Mouse (Mus musculus): ENCODE measurements around the gene Itsn1. TPM values are rescaled to one million over a fixed set of nuclear protein-coding genes. Genes with fewer than 3 reads are reported as not detected.

The Itsn1 gene
- polyA plus RNA-seq, 2 experiments, result 31.4 to 46.8 TPM

DNA sequence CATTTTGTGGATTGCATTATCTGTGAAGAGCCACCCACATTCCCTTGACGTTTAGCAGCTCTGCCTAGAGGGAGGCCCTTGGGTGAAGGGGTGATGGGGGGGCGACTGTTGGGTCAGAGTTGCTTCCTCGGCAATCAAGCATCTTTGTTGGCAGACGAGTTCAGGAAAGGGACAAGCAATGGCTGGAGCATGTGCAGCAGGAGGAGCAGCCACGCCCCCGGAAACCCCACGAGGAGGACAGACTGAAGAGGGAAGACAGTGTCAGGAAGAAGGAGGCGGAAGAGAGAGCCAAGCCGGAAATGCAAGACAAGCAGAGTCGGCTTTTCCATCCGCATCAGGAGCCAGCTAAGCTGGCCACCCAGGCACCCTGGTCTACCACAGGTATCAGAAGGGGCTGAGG is 110.4 kb downstream of the Itsn1 start:
- TF ChIP-seq CTCF (IDR thresholded peaks at IDR 0.05; ENCODE audit: low read depth) (no peak), EP300 (IDR thresholded peaks at IDR 0.05; ENCODE audit: low read depth) (no peak)
- DNase-seq (ENCODE audit: low read depth in 3 of 3, low spot score in 3 of 3) (no peak), ATAC-seq (ENCODE audit: insufficient read depth) (no peak)
- Histone ChIP-seq H3K4me2 (ENCODE audit: low read depth) (no peak overlapping the region), H3K27me3 (ENCODE audit: control insufficient read depth, insufficient read depth, low read length) (no peaks in the 10 kb centered on the region), H3K27ac (no peak overlapping the region), H3K9me3 (ENCODE audit: control insufficient read depth, low read length) (no peaks in the 10 kb centered on the region), H3K9ac (replicated peaks) (no peak overlapping the region), H3K4me1 (replicated peaks; ENCODE audit: control insufficient read depth in 2 of 2, insufficient read depth in 2 of 2, low read length in 1 of 2) (no peaks in the 10 kb centered on the region), H3K4me3 (ENCODE audit: insufficient read depth in 1 of 2, low read depth in 2 of 2, low read length in 2 of 2) (no peak overlapping the region), H3K36me3 (replicated peaks; ENCODE audit: control insufficient read depth, insufficient read depth, low read depth) (peaks cover 23% of the 10 kb centered on the region)
- 46% methylated on average over 11 of the region's 11 CpGs for WGBS (ENCODE audit: insufficient replicate concordance)

DNA sequence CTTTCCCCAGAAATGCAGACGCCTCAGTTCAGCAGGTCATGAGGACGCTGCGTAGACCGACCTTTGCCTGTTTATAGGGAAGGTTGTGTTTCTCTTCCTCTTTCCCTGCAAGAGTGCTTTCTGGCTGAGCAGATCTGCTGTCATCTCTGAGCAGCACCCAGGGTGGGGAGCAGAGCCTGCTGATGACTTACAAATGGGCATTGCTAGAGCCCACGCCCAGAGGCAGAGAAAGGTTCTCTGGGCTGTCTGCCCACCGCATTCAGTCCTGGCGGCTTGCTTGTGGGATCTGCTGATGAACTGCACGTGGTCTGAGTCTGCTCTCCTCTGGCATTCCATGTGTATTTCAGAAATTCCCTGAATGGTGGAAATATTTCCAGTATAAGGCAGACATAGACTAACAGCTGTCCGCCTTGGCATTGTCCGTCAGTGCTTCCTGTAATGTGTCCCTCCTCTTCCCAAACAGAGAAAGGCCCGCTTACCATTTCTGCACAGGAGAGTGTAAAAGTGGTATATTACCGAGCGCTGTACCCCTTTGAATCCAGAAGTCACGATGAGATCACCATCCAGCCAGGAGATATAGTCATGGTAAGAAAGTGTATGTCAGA is 112.0 kb downstream of the Itsn1 start:
- 76% methylated on average over 14 of the region's 14 CpGs for WGBS (ENCODE audit: insufficient replicate concordance)
- Histone ChIP-seq H3K27ac (no peak overlapping the region), H3K9ac (replicated peaks) (no peak overlapping the region), H3K4me1 (replicated peaks; ENCODE audit: control insufficient read depth in 2 of 2, insufficient read depth in 2 of 2, low read length in 1 of 2) (no peaks in the 10 kb centered on the region), H3K36me3 (replicated peaks; ENCODE audit: control insufficient read depth, insufficient read depth, low read depth) (peaks cover 25% of the 10 kb centered on the region), H3K9me3 (ENCODE audit: control insufficient read depth, low read length) (no peaks in the 10 kb centered on the region), H3K4me2 (ENCODE audit: low read depth) (no peak overlapping the region), H3K4me3 (ENCODE audit: insufficient read depth in 1 of 2, low read depth in 2 of 2, low read length in 2 of 2) (no peak overlapping the region), H3K27me3 (ENCODE audit: control insufficient read depth, insufficient read depth, low read length) (no peaks in the 10 kb centered on the region)
- DNase-seq (ENCODE audit: low read depth in 3 of 3, low spot score in 3 of 3) (no peak), ATAC-seq (ENCODE audit: insufficient read depth) (no peak)
- TF ChIP-seq CTCF (IDR thresholded peaks at IDR 0.05; ENCODE audit: low read depth) (no peak), EP300 (IDR thresholded peaks at IDR 0.05; ENCODE audit: low read depth) (no peak)

DNA sequence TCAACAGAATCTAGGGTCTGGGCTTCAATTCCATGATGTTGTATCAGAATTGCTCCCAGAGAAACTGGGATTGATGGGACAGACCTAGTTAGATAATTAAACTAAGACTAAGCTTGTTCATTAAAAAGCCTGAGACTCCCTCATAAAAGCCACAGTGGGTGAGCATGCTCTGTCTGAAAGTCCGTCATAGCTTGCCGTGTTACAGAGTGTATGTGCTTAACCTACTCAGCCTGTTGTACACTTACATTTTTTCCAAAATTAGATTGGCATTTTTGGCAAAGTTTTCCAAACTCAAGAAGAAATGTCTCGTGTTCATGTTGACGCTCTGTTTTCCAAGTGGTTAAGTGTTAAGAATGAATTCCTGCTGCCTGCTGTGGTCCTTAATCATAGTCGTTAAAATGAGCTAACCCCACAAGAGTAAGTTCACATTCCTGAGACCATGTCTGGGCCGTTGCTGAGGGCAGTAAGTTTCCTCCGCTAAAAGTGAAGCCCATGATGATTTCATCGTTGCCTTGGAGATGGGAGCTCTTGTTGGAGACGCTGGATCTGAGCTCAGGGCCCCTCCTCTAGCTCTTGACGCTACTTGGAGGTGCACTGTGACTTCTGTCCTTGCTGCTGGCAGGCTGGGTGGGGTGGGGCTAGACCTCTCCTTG is 117.1 kb downstream of the Itsn1 start:
- Histone ChIP-seq H3K36me3 (replicated peaks; ENCODE audit: control insufficient read depth, insufficient read depth, low read depth) (peaks cover 33% of the 10 kb centered on the region), H3K9ac (replicated peaks) (no peak overlapping the region), H3K9me3 (ENCODE audit: control insufficient read depth, low read length) (no peaks in the 10 kb centered on the region), H3K4me3 (ENCODE audit: insufficient read depth in 1 of 2, low read depth in 2 of 2, low read length in 2 of 2) (no peak overlapping the region), H3K4me1 (replicated peaks; ENCODE audit: control insufficient read depth in 2 of 2, insufficient read depth in 2 of 2, low read length in 1 of 2) (no peaks in the 10 kb centered on the region; a peak in 1 of 4 replicates), H3K27me3 (ENCODE audit: control insufficient read depth, insufficient read depth, low read length) (no peaks in the 10 kb centered on the region; the same call in 1 of the 2 replicates), H3K27ac (no peak overlapping the region), H3K4me2 (ENCODE audit: low read depth) (no peak overlapping the region)
- ATAC-seq (ENCODE audit: insufficient read depth) (no peak), DNase-seq (ENCODE audit: low read depth in 3 of 3, low spot score in 3 of 3) (no peak)
- no peak for TF ChIP-seq EP300 (IDR thresholded peaks at IDR 0.05; ENCODE audit: low read depth)
- no peak for TF ChIP-seq CTCF (IDR thresholded peaks at IDR 0.05; ENCODE audit: low read depth)
- 57% methylated on average over 10 of the region's 10 CpGs for WGBS (ENCODE audit: insufficient replicate concordance)

DNA sequence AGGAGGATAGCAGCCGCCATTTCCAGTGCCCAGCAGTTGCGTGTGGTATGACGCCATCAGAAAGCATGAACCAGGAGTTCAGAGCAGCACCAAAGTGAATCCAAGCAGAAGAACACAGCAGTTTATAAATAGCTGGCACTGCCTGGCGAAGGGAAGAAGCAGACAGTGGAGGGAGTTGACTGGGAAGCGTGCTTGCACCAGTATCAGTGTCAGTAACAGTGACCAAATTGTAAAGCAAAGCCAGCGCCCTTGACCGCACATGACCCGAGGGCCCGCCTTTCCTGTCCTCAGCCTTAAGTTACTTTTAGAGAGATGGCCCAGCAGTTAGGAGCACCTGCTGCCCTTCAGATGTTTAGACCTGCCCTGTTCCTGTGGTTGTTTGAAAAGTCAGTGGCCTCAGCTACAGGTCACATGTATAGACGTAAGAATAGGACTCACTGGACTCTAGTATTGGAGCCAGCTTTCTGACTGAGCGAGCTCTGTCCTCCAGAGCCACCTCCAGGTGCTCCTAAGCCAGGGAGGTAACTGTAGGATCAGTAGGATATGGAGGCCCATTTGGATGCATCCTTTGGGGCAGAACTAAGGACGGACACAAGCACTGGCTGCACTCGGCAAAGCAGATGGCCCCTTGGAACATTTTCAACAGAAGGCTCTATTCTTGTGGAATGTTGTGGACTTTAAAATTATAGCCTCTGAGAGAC is 118.6 kb downstream of the Itsn1 start:
- no peak overlapping the region for H3K27ac ChIP-seq
- no peak for DNase-seq (ENCODE audit: low read depth in 3 of 3, low spot score in 3 of 3)
- no peaks in the 10 kb centered on the region; a peak in 1 of 4 replicates for H3K4me1 ChIP-seq (replicated peaks; ENCODE audit: control insufficient read depth in 2 of 2, insufficient read depth in 2 of 2, low read length in 1 of 2)
- WGBS (ENCODE audit: insufficient replicate concordance), result 80% methylated on average over 13 of the region's 13 CpGs
- peaks cover 37% of the 10 kb centered on the region for H3K36me3 ChIP-seq (replicated peaks; ENCODE audit: control insufficient read depth, insufficient read depth, low read depth)
- H3K9ac ChIP-seq (replicated peaks), result no peak overlapping the region
- TF ChIP-seq CTCF (IDR thresholded peaks at IDR 0.05; ENCODE audit: low read depth), result no peak
- no peak for TF ChIP-seq EP300 (IDR thresholded peaks at IDR 0.05; ENCODE audit: low read depth)
- no peak for ATAC-seq (ENCODE audit: insufficient read depth)
- no peaks in the 10 kb centered on the region; the same call in 1 of the 2 replicates for H3K27me3 ChIP-seq (ENCODE audit: control insufficient read depth, insufficient read depth, low read length)
- no peak overlapping the region for H3K4me2 ChIP-seq (ENCODE audit: low read depth)
- no peak overlapping the region for H3K4me3 ChIP-seq (ENCODE audit: insufficient read depth in 1 of 2, low read depth in 2 of 2, low read length in 2 of 2)
- no peaks in the 10 kb centered on the region for H3K9me3 ChIP-seq (ENCODE audit: control insufficient read depth, low read length)

DNA sequence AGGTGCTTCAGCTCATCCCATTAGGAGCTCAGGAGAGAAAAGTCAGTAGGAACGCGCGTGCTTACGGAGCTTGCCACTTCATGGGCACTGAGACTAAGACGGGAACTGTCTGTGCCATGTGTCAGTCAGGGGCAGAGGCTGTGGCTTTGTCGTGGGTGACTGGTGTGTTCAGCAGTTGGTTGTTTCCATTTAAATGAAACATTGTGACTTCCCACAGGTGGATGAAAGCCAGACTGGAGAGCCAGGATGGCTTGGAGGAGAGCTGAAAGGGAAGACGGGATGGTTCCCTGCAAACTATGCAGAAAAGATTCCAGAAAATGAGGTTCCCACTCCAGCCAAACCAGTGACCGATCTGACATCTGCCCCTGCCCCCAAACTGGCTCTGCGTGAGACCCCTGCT is 119.4 kb downstream of the Itsn1 start:
- no peak overlapping the region for H3K27ac ChIP-seq
- H3K4me3 ChIP-seq (ENCODE audit: insufficient read depth in 1 of 2, low read depth in 2 of 2, low read length in 2 of 2), result no peak overlapping the region
- H3K4me2 ChIP-seq (ENCODE audit: low read depth), result no peak overlapping the region
- TF ChIP-seq CTCF (IDR thresholded peaks at IDR 0.05; ENCODE audit: low read depth) (no peak), EP300 (IDR thresholded peaks at IDR 0.05; ENCODE audit: low read depth) (no peak)
- DNase-seq (ENCODE audit: low read depth in 3 of 3, low spot score in 3 of 3) (no peak), ATAC-seq (ENCODE audit: insufficient read depth) (no peak)
- WGBS (ENCODE audit: insufficient replicate concordance), result 87% methylated on average over 9 of the region's 9 CpGs
- H3K36me3 ChIP-seq (replicated peaks; ENCODE audit: control insufficient read depth, insufficient read depth, low read depth), result peaks cover 37% of the 10 kb centered on the region
- no peaks in the 10 kb centered on the region for H3K9me3 ChIP-seq (ENCODE audit: control insufficient read depth, low read length)
- no peaks in the 10 kb centered on the region; the same call in 1 of the 2 replicates for H3K27me3 ChIP-seq (ENCODE audit: control insufficient read depth, insufficient read depth, low read length)
- H3K4me1 ChIP-seq (replicated peaks; ENCODE audit: control insufficient read depth in 2 of 2, insufficient read depth in 2 of 2, low read length in 1 of 2), result no peaks in the 10 kb centered on the region; a peak in 1 of 4 replicates
- H3K9ac ChIP-seq (replicated peaks), result no peak overlapping the region

Data from liver, embryonic 14.5 days (tissue).